Mouse (Mus musculus) left cerebral cortex, postnatal 14 days (tissue): Measurements from ENCODE around the gene Yif1a. TPM values are rescaled to one million over a fixed set of nuclear protein-coding genes. Genes with fewer than 3 reads are reported as not detected.
A peak's percentile ranks its signal among the peaks of the same experiment; 100 is the strongest.

Experiments
- DNase-seq, 2 experiments: peaks; one replicate each; pipeline ENCODE4 v3.0.0; 2021 to 2022; ENCODE audit warnings: low spot score in 2 of 2, mixed read lengths in 1 of 2
- intact Hi-C: fragments of 180-260 bp; cut with DNase I; formaldehyde crosslinking; loops from one replicate; pipeline ENCODE4 v1.15.1; 2025
- long read RNA-seq, 2 experiments: library from polyadenylated mRNA; stranded (forward); transcript quantifications; one replicate each; pipeline ENCODE4 v2.0.0; 2021
- total RNA-seq, 2 experiments: library from RNA; stranded (reverse); gene quantifications; 2 replicates each; pipeline ENCODE4 v1.2.3; 2021

The Yif1a gene
- total RNA-seq: 10 to 100 TPM; 24.2 to 27.5 TPM
- long read RNA-seq, experiment 1, transcript Yif1a-201 (8 exons, 1,488 nt): major isoform, 27 of 31 reads
- long read RNA-seq, experiment 1, partial matches to known transcripts: 0 of 31 reads
- long read RNA-seq, experiment 1, other reads (novel, unspliced or antisense): 1 of 31 reads
- long read RNA-seq, experiment 2, transcript Yif1a-201 (8 exons, 1,488 nt): major isoform, 19 of 22 reads
- long read RNA-seq, experiment 2, partial matches to known transcripts: 0 of 22 reads
- long read RNA-seq, experiment 2, other reads (novel, unspliced or antisense): 3 of 22 reads

- DNase-seq: peak; percentile 96 to 99
- intact Hi-C loops: no loop called here
These were observed at the start of gene Yif1a for GRCm38 (mm10) chr19:5087884-5088728. Yif1a (plus strand) TSS chr19:5088538.

- peak; percentile 92 for DNase-seq
- intact Hi-C loops: no loop called here
These were observed 49.6 kb upstream of the Yif1a start, which contains the start of the genes B4gat1 and AC124502.3 for GRCm38 (mm10) chr19:5038709-5039156. B4gat1 (plus strand) TSS chr19:5038826. AC124502.3 (plus strand) TSS chr19:5038891.

GRCm38 (mm10) chr19:5039301-5040114 is 48.8 kb upstream of the Yif1a start:
- intact Hi-C loops: no loop called here
- DNase-seq: no peak

GRCm38 (mm10) chr19:5040862-5041523 is 47.3 kb upstream of the Yif1a start, which contains the start of gene Brms1:
Brms1 (plus strand) TSS chr19:5041354.
- intact Hi-C loops: no loop called here
- DNase-seq: peak; percentile 94

DNA sequence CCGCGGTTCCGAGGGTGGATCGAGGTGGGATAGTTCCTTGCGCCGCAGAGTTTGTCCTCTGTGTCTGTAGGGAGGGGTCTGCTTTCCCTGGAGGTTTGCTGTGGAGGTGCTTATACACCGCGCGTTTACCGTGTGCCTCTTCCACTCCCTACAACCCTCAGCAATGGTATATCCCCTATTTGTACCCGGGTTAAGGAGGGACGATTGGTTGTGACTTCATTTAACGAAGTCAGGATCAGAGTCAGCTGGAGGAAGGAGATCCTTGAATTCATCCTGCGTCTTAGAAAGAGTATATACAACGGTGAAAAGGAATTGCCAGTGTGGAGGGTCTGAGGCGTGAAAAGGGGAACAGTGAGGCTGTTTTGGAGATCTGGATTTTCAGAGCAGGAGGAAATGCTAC is 46.8 kb upstream of the Yif1a start:
- intact Hi-C loops: no loop called here
- no peak for DNase-seq

GRCm38 (mm10) chr19:5045531-5045930 is 42.8 kb upstream of the Yif1a start:
- intact Hi-C loops: no loop called here
- DNase-seq: no peak

DNA sequence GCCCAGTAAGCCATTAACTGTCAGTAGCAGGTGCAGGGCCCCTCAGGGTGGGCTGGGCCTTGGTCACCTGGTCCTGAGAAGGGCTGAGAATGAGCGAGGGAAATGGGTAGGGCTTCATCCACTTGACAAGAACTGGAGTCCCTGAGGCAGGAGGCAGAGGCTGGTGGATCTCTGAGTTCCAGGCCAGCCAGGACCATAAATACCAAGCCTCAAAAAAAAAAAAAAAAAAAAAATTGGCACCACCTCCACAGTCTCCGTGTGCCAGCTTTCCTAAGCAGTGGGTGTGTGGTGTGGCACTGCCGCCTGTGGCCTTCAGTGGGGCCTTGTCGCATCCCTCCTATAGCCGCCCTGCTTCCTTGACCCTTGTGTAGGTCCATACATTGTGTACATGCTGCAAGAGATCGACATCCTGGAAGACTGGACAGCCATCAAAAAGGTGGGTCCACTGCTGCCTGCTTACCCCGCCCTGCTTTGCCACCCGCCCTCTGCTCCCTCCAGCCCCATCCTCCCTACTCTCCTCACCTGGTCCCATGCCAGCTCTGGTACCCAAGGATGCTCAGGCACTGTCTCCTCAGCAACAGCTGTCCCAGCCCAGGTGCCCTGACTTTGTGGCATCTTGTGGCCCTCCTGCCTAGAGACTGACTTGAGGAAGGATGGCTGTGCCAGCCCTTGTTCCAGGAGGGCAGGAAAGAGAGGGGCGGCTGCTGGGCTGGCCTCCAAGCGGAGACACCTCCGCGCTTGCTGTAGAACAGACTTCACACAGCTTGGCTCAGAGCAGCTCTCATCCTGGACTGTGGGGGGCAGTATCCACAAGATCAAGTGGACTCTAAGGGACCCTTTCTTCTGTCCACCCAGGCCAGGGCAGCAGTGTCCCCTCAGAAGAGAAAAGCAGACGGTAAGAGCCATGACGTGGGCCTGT is 39.9 kb upstream of the Yif1a start:
- peak; percentile 68 to 81 for DNase-seq
- intact Hi-C loops: no loop called here

DNA sequence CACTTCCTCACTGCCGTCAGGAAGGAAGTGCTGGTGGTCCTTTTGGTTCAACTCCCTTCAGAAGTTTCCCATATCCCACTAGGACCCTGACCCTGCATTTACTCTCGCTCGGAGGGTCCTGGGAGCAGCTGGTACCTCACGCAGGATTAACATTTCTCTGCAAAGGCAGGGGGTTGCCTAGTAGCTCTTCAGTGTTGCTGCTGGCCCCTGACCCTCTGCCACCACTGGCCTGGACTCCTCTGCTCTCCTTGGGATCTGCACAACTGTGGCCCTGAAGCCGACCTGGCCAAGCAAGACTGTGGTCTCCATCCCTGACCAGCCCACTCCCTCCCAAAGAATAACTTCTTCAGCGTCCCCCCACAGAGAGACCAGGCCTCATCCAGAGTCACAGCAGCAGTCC is 39.0 kb upstream of the Yif1a start:
- DNase-seq: no peak
- intact Hi-C loops: no loop called here

- intact Hi-C loops: no loop called here
- peak; percentile 78 to 94 for DNase-seq
These were observed 38.1 kb upstream of the Yif1a start, which contains the start of gene Rin1 for GRCm38 (mm10) chr19:5050047-5050905. Rin1 (plus strand) TSS chr19:5050481.

- intact Hi-C loops: no loop called here
- no peak for DNase-seq
These were observed 37.3 kb upstream of the Yif1a start for GRCm38 (mm10) chr19:5051031-5051430.

DNA sequence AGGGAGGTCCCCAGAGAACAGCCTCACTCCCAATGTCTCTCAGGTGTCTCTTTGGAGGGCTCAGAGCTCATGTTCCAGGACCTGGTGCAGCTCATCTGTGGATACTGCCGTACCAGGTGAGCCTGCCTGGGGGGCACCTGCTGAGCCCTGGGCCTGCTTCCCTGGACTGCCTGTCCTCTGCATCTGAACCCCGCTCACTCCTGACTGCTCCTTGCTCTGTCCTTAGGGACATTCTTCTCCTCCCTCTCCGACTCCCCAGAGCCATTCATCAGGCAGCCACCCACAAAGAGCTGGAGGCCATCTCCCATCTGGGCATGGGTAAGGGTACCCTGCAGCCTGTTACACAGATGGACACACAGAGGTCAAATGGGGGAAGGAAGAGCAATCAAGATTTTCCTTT is 36.8 kb upstream of the Yif1a start:
- intact Hi-C loops: no loop called here
- no peak for DNase-seq

GRCm38 (mm10) chr19:5052166-5052822 is 36.0 kb upstream of the Yif1a start:
- intact Hi-C loops: no loop called here
- no peak for DNase-seq

- no peak for DNase-seq
- intact Hi-C loops: no loop called here
These were observed 35.5 kb upstream of the Yif1a start for GRCm38 (mm10) chr19:5052853-5053252.

DNA sequence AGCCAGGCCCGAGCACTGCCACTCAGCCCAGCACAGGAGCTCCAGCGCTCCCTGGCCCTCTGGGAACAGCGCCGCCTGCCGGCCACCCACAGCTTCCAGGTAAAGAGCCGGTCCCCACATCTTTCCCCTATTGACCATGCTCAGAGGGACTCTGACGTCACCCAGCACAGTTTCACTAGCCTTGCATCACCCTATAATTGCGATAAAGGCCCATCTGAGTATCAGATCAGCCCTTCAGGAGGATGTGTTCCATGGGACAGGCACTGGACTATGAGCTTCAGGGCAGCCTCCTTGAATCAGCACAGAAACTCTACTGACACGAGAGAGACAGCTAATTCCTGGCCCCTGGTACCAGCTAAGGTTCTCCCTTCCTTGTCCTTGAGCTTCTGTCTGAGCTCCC is 34.4 kb upstream of the Yif1a start:
- DNase-seq: no peak
- intact Hi-C loops: no loop called here

- no peak for DNase-seq
- intact Hi-C loops: loop anchor here (2.0 kb wide), 1 partner anchor 17 kb away; no protein-coding TSS in a partner anchor
These were observed 32.1 kb upstream of the Yif1a start for GRCm38 (mm10) chr19:5056251-5056650.
